Mouse (Mus musculus) heart, postnatal 0 days (tissue): ENCODE data around the gene Ssna1.

Experiments used
- CTCF ChIP-seq: IDR thresholded peaks from 2 replicates; pipeline ENCODE4 v1.5.1; 2016; ENCODE audit warnings: antibody characterized with exemption, control low read depth, low read depth
- EP300 ChIP-seq: IDR thresholded peaks from 2 replicates; pipeline ENCODE4 v1.6.1; 2016; ENCODE audit warnings: antibody characterized with exemption, low read depth

DNA sequence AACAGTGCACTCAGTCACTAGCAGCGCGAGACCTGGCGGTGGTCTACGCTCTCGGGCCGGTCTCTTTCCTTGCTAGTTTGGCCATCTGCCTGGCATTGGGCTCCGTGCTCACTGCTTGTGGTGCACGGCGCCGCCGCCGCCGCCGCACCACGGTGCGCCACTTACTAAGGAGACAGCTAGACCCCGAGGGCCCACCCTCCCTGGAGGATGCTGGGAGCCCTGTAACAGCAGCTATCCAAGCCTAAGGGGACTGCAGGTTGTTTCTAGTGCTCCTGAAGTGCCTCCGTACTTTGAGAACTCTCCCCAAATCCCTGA, 18.5 kb upstream of the Ssna1 start:
- TF ChIP-seq CTCF (no peak), EP300 (no peak)
